Mouse (Mus musculus) monocyte, adult 2 months (primary cell): ENCODE measurements around the gene Arhgef17.
"Not testable (repeated sequence)": the region's sequence is repeated elsewhere in the genome, so short reads cannot be mapped to it uniquely, and the experiment has no call there.

Experiments used
- DNase-seq, 2 experiments: peaks; one replicate each; pipeline ENCODE4 v3.0.0; 2022; ENCODE audit warnings: low spot score in 2 of 2, low read depth in 1 of 2

Arhgef17 gene

DNA sequence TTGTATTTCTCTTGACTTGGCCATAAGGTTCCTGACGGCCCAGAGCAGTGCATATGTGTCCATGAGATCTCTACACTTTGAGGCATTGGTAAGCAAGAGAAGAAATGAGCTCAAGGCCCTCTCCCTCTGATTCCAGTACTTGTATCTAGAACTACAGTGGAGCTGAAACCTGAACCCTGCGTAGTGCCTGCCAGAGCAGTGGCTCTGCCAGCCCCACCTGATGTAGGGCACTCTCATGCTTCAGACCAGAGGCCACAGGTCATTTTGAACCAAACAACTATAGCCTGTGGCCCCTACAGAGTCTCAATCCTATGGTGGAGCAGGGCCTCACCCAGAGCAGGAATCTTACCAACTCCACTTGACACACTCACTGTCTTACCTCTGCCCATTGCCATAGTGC is 82.4 kb downstream of the Arhgef17 start:
- no peak for DNase-seq

DNA sequence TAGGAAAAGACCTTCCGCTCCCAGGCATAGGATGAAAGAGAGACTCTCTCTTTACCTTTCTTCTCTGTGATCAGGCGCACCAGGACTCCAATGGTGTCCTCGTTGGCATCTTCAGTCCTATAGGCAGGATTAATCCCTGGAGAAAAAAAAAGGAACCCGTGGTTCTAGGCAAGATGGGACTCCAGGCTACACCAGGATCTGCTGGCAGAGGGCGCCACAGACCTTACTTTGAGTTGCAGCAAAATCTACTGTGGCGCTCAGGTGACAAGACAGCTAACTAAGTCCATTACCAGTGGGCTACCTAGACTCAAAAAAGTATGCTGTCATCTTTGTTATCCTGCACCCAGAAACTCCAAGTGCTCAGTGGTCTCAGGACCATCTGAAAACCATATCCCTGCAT is 83.2 kb downstream of the Arhgef17 start:
- DNase-seq, result peak in 1 of 2 experiments; percentile 65

DNA sequence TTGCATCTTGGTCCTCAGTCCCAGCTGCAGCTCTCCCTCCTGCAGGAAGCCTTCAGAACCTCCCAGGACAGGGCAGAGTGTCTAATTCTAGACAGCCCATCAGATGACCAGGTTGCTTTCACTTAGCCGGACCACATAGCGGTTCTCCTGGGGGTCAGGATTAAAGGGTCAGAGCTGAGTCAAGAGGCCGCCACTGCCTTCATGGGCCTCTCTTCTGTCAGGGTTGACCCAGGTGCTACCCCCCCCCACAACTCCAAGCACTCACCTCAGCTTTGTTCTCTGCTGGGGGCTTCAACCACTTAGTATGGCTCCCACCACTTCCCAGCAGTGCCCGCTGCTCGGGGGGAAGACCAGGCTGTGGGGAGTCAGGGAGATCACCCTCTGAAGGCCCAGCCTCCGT is 84.8 kb downstream of the Arhgef17 start:
- no peak for DNase-seq

DNA sequence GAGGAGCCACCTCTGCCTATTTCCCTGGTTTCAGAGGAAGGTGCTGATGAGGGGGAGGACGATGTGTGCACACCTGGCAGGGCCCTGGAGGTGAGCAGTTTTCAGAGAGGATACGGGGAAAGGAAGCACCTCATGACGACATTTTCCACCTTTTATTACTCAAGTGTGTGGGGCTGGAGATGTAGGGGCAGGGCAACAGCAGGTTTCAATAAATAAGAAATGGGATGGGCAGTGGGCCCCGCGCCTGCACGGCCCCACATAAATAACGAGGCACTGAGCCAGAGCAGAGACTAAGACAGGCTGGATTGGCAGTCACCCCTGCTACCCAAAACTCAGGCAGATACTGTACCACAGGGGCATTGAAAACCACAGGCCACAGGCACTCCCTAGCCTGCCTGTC is 85.9 kb downstream of the Arhgef17 start:
- not testable (repeated sequence) for DNase-seq

DNA sequence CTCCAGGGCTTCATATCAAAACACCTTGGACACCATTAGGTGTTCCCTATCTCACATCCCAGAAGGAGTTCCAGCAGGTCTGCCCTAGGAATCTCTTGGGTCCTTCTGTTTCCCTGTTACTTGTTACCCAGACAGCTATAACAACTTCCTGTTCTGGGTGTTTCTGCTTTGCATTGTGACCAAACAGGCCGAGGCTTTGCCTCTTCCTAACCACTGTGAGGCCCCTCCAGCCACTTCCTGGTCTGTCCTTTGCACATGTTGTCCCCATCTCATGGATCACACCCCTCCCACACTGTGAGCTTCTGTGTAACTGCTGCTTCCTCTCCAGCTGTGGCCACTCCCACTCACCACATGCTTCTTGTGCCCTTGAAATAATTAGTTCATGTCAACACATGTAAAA is 86.5 kb downstream of the Arhgef17 start:
- peak; percentile 73 to 87 for DNase-seq

DNA sequence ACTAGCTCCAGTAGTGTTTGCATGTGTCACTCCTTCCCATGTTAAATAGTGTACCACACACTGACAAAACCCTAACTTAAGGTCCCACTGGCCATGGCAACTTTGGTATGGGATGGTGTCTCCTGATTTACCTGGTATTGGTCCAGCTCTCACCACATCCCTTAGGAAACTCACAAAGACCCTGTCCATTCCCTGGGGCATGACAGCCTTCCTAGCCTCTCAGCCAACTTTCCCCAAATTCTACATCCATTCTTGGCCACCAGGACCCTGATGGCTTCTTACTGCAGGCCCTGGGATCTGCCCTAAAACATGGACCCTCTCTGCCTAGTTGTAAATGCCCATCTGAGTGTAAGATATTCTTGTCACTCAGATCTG is 86.9 kb downstream of the Arhgef17 start:
- no peak for DNase-seq

DNA sequence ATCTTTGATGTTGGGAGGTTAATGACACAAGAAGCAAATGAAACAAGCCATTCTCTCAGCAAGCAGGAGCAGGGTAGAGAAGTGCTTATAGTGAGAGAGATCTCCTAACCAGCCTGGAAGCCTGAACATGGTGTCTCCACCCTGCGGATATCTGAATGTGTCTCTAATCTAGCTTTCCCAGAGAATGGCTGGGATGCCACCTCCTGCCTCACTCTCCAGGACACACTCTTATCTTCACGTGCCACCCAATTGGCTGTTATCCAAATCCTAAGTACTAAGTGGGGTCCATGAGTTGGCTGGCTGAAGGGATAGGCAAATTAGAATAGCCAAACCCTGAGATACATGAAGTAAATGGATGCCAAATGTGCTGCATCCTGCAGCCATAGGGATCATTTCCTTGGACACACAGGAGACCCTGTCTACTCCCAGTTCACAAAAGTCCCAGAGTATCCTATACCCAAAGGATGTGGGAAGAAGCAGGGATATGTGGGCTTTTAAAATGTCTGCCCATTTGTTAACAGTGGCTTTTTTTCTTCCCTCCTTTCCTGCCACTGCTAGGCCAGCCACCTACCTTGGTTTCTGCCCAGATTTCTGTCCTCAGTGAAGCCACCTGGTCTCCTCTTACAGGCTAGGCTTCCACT is 87.4 kb downstream of the Arhgef17 start:
- no peak for DNase-seq

DNA sequence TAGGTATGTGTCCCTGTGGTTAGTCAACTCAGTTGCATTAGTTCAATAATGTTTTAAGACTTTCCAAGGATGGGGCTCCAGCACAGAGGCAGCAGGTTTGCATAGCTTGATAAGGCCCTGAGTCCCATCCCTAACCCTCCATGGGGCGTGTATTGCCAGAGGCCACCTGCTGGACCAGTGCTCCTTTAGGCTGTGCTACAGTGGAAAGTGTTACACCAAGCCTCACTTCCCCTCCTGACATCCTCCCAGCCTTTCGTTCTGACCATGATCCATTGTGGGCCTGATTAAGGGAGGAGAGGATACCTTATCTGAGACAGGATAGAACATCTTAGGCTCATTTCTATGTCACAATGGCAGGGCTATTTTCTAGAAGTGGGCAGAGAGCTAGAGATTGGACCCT is 88.0 kb downstream of the Arhgef17 start:
- no peak for DNase-seq

DNA sequence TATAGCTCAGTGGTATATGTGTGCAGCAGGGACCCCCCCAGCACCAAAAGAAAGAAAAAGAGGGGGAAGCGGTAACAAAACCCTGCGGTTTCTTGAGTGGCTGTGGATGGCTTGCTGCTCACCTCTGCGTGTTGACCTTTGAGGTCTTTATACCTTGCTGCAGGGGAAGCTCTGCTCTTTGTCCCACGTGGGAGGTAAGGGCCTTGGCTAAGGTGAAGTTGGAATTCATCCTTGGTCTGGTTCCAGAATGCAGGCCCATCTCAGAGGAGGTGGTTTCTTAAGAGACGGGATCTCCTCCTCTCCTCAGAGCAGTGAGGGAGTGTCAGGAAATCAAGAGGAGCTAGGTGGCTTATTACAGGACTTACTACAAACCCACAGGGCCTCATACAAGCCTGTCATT is 89.7 kb downstream of the Arhgef17 start:
- no peak for DNase-seq

DNA sequence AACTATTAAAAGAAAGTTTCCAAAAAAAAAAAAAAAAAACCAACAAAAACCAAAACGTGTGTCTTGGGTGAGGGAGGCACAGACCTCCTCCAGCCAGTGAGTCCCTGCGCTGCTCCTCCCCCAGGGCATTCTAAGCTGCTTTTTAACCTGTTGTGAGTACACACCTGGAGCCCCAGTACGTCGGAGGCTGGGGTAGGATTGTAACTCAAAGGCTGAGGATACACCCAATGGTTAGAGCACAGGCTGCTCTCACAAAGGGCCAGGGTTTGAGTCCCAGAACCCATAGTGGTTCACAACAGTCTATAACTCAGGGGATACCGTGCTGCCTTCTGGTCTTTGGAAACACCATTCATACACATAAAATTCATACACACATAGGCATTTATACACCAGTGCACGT is 90.3 kb downstream of the Arhgef17 start:
- DNase-seq, result no peak

DNA sequence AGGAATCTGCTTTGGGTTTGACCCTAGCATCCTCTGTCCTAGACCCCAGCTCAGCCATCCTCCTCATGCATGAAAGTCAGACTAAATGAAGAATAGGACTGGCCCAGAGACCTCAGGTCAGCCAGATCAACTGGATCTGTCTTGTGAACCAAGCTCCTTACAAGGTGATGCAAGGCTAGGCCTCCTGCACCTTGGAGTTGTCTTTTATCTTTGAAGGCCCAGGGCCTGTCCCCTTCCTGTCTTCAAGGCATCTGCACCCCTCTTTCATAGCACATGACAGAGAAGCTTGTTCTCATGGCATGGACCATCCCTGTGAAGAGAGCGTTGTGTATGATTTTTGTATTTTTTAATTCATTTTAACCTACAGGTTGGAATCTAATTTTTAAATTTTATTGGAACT is 91.0 kb downstream of the Arhgef17 start:
- no peak for DNase-seq

DNA sequence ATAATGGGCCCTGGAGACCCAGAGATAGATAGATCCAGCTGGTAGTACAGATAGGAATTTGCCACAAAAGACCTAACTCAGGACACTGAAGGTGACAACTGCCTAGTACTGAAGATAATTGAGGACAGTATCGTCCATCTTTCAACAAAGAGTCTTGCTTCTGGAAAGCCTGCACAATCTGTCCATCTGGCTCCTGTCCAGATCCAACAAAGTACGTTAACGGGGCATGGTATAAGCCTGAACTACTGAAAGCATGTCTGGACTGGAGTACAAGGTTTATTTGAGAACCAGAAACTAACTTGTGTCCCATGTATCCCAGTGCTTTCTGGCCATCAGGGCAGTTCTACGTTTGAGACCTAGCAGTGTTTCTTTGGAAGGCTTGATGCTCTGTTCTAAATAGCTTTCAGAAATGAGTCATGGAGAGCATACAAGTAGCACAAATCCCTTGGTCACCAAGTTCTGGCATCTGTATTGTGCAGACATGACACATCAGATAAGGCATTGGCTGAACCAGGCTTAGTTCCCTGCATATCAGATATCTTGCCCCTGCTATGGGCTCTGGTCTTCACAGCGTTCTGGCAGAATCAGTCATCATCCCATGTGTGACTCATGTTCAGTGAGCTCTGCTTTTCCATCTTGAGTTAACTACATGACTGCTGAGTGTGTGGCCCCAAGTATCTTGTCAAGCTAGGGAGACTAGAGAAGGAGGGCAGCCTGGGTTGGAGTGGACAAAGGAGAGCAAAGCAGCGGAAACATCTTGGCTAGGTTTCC is 92.1 kb downstream of the Arhgef17 start:
- no peak for DNase-seq

DNA sequence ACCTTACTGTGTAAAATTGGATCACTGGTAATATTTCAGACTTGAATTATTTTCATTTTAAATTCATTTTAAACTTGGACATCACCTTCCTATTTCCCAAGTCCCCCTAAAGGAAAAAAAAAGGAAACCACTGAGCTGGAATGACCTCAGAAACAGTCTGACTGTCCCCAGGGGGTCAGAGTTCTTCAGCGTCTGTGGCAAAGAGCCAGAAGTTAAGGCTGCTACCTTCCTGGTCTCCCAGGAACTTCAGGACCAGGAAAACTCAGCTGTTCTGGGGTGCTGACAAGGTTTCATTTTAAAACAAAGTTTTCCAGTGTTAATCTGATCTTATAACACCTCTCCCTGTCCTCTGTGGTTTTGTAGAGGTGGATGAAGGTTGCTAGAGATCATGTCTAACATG is 94.2 kb downstream of the Arhgef17 start:
- no peak for DNase-seq

DNA sequence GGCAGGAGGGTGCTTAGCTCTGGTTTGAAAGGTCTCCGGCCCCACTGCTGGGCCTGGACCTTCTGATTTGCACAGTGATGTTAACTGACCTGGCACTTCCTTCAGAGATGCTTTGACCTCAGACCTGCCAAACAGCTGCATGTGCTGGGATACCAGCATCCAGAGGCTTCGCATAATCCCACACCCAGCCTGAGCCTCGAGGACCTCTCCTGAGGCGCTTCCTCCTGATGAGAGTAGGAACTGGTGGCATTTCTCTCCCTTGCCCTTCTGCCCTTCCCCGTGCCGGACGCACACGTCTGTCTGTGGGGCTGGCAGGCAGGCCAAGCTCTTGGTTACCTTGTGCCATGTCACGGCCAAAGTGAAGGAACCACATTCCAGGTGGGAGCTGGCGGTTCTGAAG is 95.2 kb downstream of the Arhgef17 start:
- no peak for DNase-seq

DNA sequence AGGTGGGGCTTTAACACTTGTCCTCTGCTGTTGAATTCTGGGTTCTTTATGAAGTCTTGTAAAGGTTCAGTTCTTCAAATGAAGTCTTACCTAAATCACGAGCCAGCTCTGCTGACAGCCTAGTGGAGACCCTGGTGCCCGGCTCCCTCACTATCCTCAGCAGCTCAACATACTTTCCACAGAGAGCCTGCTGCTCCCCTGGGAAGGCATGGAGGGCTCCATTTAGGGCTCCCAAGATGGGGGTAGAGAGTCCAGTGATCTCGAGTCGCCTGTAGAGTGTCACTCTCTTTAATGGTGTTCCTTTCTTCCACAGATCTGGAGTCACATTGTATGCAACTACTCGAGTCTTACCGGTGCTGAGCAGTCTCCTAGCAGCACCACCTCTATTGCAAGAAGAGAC is 96.2 kb downstream of the Arhgef17 start:
- no peak for DNase-seq

DNA sequence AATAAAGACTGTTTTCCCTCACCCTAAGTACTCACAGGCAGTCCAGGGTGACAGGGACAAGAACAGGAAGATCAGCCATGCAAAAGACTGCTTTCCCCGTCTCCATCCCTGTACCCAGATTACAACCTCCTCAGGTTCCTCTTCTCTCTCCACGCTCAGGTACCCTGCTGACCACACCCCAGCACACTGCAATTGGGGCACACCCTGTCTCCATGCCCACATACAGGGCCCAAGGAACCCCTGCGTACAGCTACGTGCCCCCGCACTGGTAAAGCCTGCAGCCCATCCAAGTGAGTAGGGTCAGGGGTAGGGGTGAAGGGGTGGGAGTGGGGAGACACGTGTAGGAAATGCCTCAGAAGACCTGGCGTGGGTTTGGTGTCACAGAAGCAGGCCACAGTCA is 96.7 kb downstream of the Arhgef17 start:
- no peak for DNase-seq

DNA sequence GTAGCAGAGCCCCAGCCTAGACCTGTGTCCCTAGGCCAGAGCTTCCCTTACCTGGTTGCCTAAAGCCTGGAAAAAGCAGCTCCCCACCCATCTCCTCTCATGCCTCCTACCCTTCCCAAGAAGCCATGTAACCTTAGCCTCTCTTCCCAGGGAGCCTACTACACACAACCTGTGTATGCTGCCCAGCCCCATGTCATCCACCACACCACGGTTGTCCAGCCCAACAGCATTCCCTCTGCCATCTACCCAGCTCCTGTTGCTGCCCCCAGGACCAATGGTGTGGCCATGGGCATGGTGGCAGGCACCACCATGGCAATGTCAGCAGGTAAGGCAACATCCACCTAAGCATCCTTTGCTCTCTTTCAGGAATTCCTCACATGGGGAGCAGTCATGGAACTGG is 98.0 kb downstream of the Arhgef17 start:
- no peak for DNase-seq

DNA sequence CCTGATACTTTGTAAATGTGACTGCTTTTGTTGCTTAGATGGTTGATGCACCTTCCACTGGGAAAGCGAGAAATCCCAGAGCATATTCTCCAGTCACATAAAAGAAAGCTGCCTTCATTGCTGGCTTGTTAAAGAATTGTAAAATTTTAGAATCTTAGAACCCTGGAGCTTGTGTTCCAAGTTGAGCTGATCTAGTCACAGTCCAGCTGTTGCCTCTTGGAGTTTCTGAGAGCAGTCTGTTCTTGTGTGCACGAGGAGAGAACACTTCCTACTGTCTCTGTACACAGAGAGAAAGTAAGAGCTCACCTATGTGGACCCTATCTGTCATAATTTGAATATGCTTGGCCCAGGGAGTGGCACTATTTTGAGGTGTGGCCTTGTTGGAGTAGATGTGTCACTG is 103.4 kb downstream of the Arhgef17 start:
- DNase-seq, result no peak

DNA sequence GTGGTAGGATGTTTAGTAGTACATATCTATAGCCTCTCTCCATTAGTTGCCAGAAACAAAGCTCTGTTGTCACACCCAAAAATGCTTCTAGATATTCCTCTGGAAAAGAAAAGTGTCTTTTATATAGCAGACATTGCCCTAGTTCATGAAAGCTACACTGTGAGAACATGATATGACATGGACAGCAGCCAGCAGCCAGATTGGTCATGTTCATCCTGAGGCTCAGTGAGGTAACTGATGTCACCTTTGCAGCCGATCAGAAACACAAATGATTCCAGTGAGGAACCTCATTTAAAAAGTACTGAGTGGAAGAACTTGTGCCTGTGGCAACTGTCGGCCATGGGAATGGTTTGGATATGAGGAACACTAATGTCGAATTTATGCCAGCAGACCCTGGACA is 107.2 kb downstream of the Arhgef17 start:
- DNase-seq, result no peak
